ENCODE assay signal across 8 mouse cellular contexts in genomic region chr1:92648673-92649072, GRCm38 (mm10). TPM values are rescaled to one million over a fixed set of nuclear protein-coding genes. Genes with fewer than 3 reads are reported as not detected.
DNase-seq lines count a peak whose midpoint lies in the region; ATAC-seq and TF ChIP-seq lines count a peak whose summit lies in the region.

TSS of gene Otos (minus strand) at chr1:92648841.

- H3ac ChIP-seq in C2C12 (ENCODE audit: control insufficient read depth, insufficient read length, low read depth) = no peak within 1 kb of the TSS

- peak; percentile 74 for TF ChIP-seq CTCF in C2C12 (IDR thresholded peaks at IDR 0.05; ENCODE audit: control insufficient read depth, insufficient read depth, insufficient read length)

- H3K9ac ChIP-seq in kidney, embryonic 16.5 days (replicated peaks; ENCODE audit: low read length) = no peak within 1 kb of the TSS
- no peak within 1 kb of the TSS for H3K9ac ChIP-seq in liver, embryonic 13.5 days
- no peak within 1 kb of the TSS for H3K9ac ChIP-seq in neural tube, embryonic 12.5 days
- 0 out of 2 replicates have a peak within 1 kb of the TSS, but pooled peaks have one; percentile 27 for H3K9ac ChIP-seq in stomach, embryonic 16.5 days (ENCODE audit: low read length)

- H3K79me2 ChIP-seq in C2C12 (ENCODE audit: control insufficient read depth, insufficient read depth) = no peaks in the 10 kb centered on the region

- no peaks in the 10 kb centered on the region for H3K79me3 ChIP-seq in C2C12 (ENCODE audit: low read depth)

- peak within 1 kb of the TSS; percentile 14 for H3K4me2 ChIP-seq in kidney, embryonic 16.5 days (replicated peaks; ENCODE audit: low read depth, low read length)
- H3K4me2 ChIP-seq in liver, embryonic 13.5 days = peak within 1 kb of the TSS; percentile 40
- H3K4me2 ChIP-seq in neural tube, embryonic 12.5 days (replicated peaks) = no peak within 1 kb of the TSS
- peak within 1 kb of the TSS; percentile 26 for H3K4me2 ChIP-seq in stomach, embryonic 16.5 days (ENCODE audit: low read depth, low read length)

- peak; percentile 86 for DNase-seq in adrenal gland, postnatal 10 days
- peak; percentile 73 for DNase-seq in embryo, embryonic 9.5 days (ENCODE audit: extremely low spot score)
- DNase-seq in heart, adult 9 months (ENCODE audit: low spot score in 2 of 2) = peak; percentile 33 to 47
- DNase-seq in liver, embryonic 13.5 days = peak; percentile 32

- ATAC-seq in kidney, embryonic 16.5 days (ENCODE audit: low FRiP score, low TSS enrichment) = peak; percentile 64
- ATAC-seq in liver, embryonic 13.5 days (ENCODE audit: low read depth) = no peak
- ATAC-seq in neural tube, embryonic 12.5 days (ENCODE audit: low FRiP score, low read depth) = peak; percentile 54
- ATAC-seq in stomach, embryonic 16.5 days (ENCODE audit: insufficient read depth, low FRiP score) = peak; percentile 68

- no peaks in the 10 kb centered on the region for H3K9me3 ChIP-seq in kidney, embryonic 16.5 days (ENCODE audit: low read length)
- no peaks in the 10 kb centered on the region for H3K9me3 ChIP-seq in liver, embryonic 13.5 days (replicated peaks)
- no peaks in the 10 kb centered on the region for H3K9me3 ChIP-seq in neural tube, embryonic 12.5 days
- H3K9me3 ChIP-seq in stomach, embryonic 16.5 days (replicated peaks; ENCODE audit: control insufficient read depth, low read length) = no peaks in the 10 kb centered on the region

- no peaks in the 10 kb centered on the region for H3K36me3 ChIP-seq in C2C12 (ENCODE audit: control insufficient read depth, insufficient read depth)
- H3K36me3 ChIP-seq in kidney, embryonic 16.5 days (ENCODE audit: insufficient read depth, low read length) = no peaks in the 10 kb centered on the region
- H3K36me3 ChIP-seq in liver, embryonic 13.5 days = no peaks in the 10 kb centered on the region
- H3K36me3 ChIP-seq in neural tube, embryonic 12.5 days = no peaks in the 10 kb centered on the region
- H3K36me3 ChIP-seq in stomach, embryonic 16.5 days (ENCODE audit: control insufficient read depth, insufficient read depth, low read length) = no peaks in the 10 kb centered on the region

- no peaks in the 10 kb centered on the region for H3K27me3 ChIP-seq in C2C12 (ENCODE audit: control insufficient read depth, insufficient read depth, insufficient read length)
- H3K27me3 ChIP-seq in kidney, embryonic 16.5 days (ENCODE audit: insufficient read depth, low read length) = no peaks in the 10 kb centered on the region
- no peaks in the 10 kb centered on the region for H3K27me3 ChIP-seq in liver, embryonic 13.5 days
- H3K27me3 ChIP-seq in neural tube, embryonic 12.5 days (replicated peaks) = no peaks in the 10 kb centered on the region; the same call in 1 of the 2 replicates
- H3K27me3 ChIP-seq in stomach, embryonic 16.5 days (ENCODE audit: control insufficient read depth, insufficient read depth, low read length) = no peaks in the 10 kb centered on the region

- no peak within 1 kb of the TSS for H3K27ac ChIP-seq in kidney, embryonic 16.5 days (ENCODE audit: low read length)
- no peak within 1 kb of the TSS for H3K27ac ChIP-seq in liver, embryonic 13.5 days
- H3K27ac ChIP-seq in neural tube, embryonic 12.5 days = no peak within 1 kb of the TSS
- no peak within 1 kb of the TSS for H3K27ac ChIP-seq in stomach, embryonic 16.5 days (ENCODE audit: low read length)

- H3K4me1 ChIP-seq in kidney, embryonic 16.5 days (ENCODE audit: insufficient read depth, low read length) = 0 out of 2 replicates have a peak, but pooled peaks cover 7% of the 10 kb centered on the region
- H3K4me1 ChIP-seq in liver, embryonic 13.5 days (replicated peaks) = peaks cover 14% of the 10 kb centered on the region
- peaks cover 10% of the 10 kb centered on the region; the same call in 1 of the 2 replicates for H3K4me1 ChIP-seq in neural tube, embryonic 12.5 days
- no peaks in the 10 kb centered on the region; the same call in 1 of the 2 replicates for H3K4me1 ChIP-seq in stomach, embryonic 16.5 days (ENCODE audit: control insufficient read depth, insufficient read depth, low read length)

- 21% methylated on average over 8 of the region's 8 CpGs for WGBS in kidney, embryonic 16.5 days
- 14% methylated on average over 8 of the region's 8 CpGs for WGBS in liver, embryonic 13.5 days (ENCODE audit: insufficient replicate concordance)
- 28% methylated on average over 8 of the region's 8 CpGs for WGBS in neural tube, embryonic 12.5 days
- WGBS in stomach, embryonic 16.5 days = 20% methylated on average over 8 of the region's 8 CpGs

- no peak within 1 kb of the TSS for H3K4me3 ChIP-seq in C2C12 (ENCODE audit: insufficient read depth, poor library complexity, severe bottlenecking)
- H3K4me3 ChIP-seq in kidney, embryonic 16.5 days (ENCODE audit: low read length) = no peak within 1 kb of the TSS
- H3K4me3 ChIP-seq in liver, embryonic 13.5 days (replicated peaks) = 0 out of 2 replicates have a peak within 1 kb of the TSS, but pooled peaks have one; percentile 8
- H3K4me3 ChIP-seq in neural tube, embryonic 12.5 days = no peak within 1 kb of the TSS
- H3K4me3 ChIP-seq in stomach, embryonic 16.5 days (replicated peaks; ENCODE audit: low read length) = no peak within 1 kb of the TSS

TF ChIP-seq in C2C12, 6 proteins besides CTCF, POLR2A, EP300 and RAD21:
- TF ChIP-seq MAX (IDR thresholded peaks at IDR 0.05) (no peak), USF1 (IDR thresholded peaks at IDR 0.05; ENCODE audit: low read depth) (no peak), CEBPB (IDR thresholded peaks at IDR 0.05; ENCODE audit: low read depth) (no peak), MYOD1 (IDR thresholded peaks at IDR 0.05; ENCODE audit: control insufficient read depth, insufficient read length, low read depth) (no peak), MYOG (IDR thresholded peaks at IDR 0.05; ENCODE audit: control insufficient read depth, extremely low read depth, insufficient read length) (no peak), FOSL1 (IDR thresholded peaks at IDR 0.05; ENCODE audit: insufficient read depth, low read length, poor library complexity, severe bottlenecking) (no peak)

RNA-seq across cellular contexts. Expression of gene Otos, which starts in this region (rescaled TPM):
- not detected for polyA plus RNA-seq in C2C12 (2012; fragmentation: generic; extraction: Trizol)
- total RNA-seq in adrenal gland, postnatal 10 days (2021) = not detected
- polyA plus RNA-seq in kidney, embryonic 16.5 days (2015; fragmentation: Nextera tagmentation; extraction: Ambion mirVana) = 0.64 and 0.72 TPM in 2 replicates
- not detected in 2 replicates for polyA plus RNA-seq in liver, embryonic 13.5 days (2015; fragmentation: Nextera tagmentation; extraction: Ambion mirVana)
- 0.22 TPM in 1 of 2 replicates, not detected in the other for polyA plus RNA-seq in neural tube, embryonic 12.5 days (2016; fragmentation: Nextera tagmentation; extraction: Ambion mirVana)
- polyA plus RNA-seq in stomach, embryonic 16.5 days (2015; fragmentation: Nextera tagmentation; extraction: Ambion mirVana) = 0.19 TPM in 1 of 2 replicates, not detected in the other

Comparison
In these comparisons a context has a peak if more than half of its experiments do, and no peak if none do; other contexts are left out.
1. Peak in DNase-seq in adrenal gland, postnatal 10 days; RNA of the gene not detected or under 1 TPM.
2. Peak in ATAC-seq and H3K4me2 ChIP-seq in kidney, embryonic 16.5 days; RNA of the gene not detected or under 1 TPM.
3. Peak in DNase-seq, H3K4me3 ChIP-seq and H3K4me2 ChIP-seq in liver, embryonic 13.5 days; RNA of the gene not detected or under 1 TPM.
4. Peak in ATAC-seq in neural tube, embryonic 12.5 days; RNA of the gene not detected or under 1 TPM.
5. Peak in ATAC-seq, H3K9ac ChIP-seq and H3K4me2 ChIP-seq in stomach, embryonic 16.5 days; RNA of the gene not detected or under 1 TPM.
6. DNase-seq: peak in every context shown above with its lines; median percentile 86 in adrenal gland, postnatal 10 days; 73 in embryo, embryonic 9.5 days; 40 in heart, adult 9 months; 32 in liver, embryonic 13.5 days.